Mouse (Mus musculus) left cerebral cortex, adult 8-10 months (tissue): ENCODE data around the gene A930009A15Rik. TPM values are rescaled to one million over a fixed set of nuclear protein-coding genes. Genes with fewer than 3 reads are reported as not detected.

Experiments
- DNase-seq, 2 experiments: peaks; one replicate each; pipeline ENCODE4 v3.0.0; 2022; ENCODE audit warnings: low spot score in 2 of 2
- total RNA-seq, 4 experiments: library from RNA; stranded (reverse); gene quantifications; 2 replicates each; pipeline ENCODE4 v1.2.4; 2022

Gene A930009A15Rik
- under 1 TPM in 2 of 4 experiments, not detected in 2; 0.39 to 0.74 TPM for total RNA-seq

GRCm38 (mm10) chr10:115569712-115570491 is at the start of gene A930009A15Rik:
Gene A930009A15Rik, plus strand, starts transcription at chr10:115569986.
- DNase-seq: no peak

- no peak for DNase-seq
Measured at GRCm38 (mm10) chr10:115520200-115521080, 49.3 kb upstream of the A930009A15Rik start.

DNA sequence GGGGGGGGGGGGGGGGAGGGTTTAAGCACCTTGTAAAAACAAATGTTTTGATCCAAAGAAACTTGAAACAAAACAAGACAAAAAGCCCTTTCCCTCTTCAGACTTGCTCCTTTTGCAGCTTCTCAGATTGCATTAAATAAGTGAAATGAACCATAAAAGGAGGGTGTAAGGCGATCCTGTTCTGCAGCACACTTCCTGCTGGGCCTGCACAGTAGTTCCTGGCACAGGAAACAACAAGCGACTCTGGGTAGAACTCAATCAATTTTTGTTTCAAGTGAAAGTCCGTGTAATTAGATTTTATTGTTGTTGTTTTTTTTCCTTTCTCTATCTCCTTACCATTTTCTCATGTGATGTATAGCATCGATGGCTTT is 48.7 kb upstream of the A930009A15Rik start:
- DNase-seq: no peak

DNA sequence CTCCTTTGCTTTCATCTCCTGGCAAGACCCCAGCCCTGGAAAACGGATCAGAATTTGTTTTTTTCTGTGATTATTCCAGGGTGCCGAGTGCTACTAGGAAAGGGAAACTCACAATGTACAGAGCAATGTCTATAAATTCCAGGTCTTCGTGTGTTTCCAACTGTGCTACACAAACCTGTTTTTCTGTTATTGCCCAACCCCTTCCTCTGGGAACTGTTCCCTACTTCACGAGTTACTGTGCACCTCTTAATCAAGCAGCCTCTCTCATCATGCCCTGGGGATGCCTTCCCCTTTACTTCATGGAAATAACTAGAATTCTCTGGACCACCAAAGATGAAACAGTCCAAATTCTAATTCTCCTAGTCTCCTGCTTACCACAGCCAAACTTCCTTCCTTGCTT is 40.9 kb upstream of the A930009A15Rik start:
- DNase-seq: no peak

GRCm38 (mm10) chr10:115529768-115530167 is 40.0 kb upstream of the A930009A15Rik start:
- DNase-seq: no peak

- DNase-seq: no peak
Measured at GRCm38 (mm10) chr10:115530746-115531145, 39.0 kb upstream of the A930009A15Rik start.

DNA sequence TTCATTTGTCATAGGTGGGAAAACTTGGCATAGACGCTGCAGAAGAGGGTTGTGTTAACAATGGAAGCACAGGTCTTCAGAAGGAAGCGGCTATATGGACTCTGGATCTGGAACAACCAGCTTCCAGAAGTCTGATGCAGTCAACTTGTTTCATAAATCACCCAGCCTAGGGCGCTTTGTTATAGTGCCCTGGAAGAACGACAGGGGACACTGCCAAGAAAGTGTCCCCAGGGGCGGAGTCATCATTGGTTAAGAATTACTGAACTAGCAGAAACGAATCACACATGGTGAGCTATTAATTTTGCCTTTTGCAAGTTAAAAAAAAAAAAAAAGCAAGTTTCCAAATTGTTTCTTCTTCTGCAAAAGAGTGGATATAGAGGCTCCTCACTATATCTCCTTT is 26.9 kb upstream of the A930009A15Rik start:
- DNase-seq: no peak

DNA sequence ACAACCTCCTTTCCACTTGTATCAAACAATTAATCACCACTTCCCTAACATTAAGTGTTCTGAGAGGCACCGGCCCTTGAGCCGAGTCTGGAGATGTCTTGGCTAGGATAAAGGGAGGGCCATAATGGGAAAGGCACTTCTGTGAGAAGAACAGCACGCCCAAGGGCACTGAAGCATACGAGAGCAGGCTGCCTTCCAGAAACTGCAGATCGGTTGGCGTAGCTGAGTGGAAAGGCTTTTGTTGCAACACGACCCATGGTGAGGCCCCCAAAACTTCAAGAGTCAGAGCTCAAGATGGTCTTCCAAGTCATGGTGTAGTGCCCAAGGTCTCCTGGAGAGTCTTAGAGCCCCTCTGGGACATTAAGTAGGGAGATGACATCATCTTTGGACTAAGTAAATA is 19.5 kb upstream of the A930009A15Rik start:
- DNase-seq: no peak

DNA sequence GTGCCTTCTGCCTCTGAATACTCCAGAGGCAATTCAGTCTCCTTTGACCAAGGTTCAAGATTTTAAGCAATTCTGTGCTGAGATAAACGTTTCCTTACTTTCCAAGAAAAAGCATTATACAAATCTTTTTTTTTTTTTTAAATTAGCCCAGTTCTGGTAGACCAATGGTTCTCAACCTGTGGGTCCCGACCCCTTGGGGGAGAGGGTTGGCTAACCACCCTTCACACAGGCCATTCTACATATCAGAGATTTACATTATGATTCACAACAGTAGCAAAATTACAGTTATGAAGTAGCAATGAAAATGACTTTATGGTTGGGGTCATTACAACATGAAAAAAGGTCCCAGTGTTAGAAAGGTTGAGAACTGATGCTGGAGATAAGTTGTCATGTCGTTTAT is 18.7 kb upstream of the A930009A15Rik start:
- no peak for DNase-seq

DNA sequence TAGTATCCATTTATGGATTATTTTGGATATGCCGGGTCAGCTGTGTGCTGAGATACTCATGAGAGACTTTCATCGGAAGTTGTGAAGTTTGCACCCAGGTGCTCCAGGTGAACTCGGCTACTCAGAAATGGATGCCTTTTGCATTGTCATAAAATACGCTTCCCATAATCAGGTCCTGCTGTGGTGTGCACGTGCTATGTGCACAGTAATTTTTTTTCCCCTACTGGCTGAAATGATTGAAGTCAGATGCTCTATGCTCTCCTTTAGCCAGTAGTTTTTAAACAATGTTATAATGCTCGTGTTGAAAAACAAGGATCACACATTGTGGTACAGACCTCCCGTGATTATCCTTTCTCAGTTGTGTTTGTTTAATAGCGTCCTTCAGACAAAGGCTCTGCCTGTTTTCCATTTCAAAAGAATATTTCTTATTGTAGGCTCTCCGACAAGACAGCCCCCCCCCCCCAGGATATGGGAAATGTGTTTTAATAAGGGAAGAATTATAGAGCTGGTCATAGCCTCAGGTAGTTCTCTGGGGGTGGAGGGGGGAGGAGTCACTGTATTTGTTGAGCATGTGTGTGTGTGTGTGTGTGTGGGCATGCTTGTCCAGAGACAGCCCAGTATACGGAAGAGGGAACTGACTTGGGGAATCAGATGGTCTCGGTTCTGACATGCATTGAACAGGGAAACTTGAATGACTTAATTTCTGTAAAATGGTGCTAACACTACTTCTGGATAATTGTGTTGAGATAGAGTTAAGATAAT is 16.3 kb upstream of the A930009A15Rik start:
- DNase-seq: no peak

GRCm38 (mm10) chr10:115555191-115555765 is 14.5 kb upstream of the A930009A15Rik start:
- DNase-seq: no peak

GRCm38 (mm10) chr10:115556738-115557242 is 13.0 kb upstream of the A930009A15Rik start:
- no peak for DNase-seq

GRCm38 (mm10) chr10:115561136-115561880 is 8.5 kb upstream of the A930009A15Rik start:
- DNase-seq: peak in 1 of 2 experiments; percentile 9

DNA sequence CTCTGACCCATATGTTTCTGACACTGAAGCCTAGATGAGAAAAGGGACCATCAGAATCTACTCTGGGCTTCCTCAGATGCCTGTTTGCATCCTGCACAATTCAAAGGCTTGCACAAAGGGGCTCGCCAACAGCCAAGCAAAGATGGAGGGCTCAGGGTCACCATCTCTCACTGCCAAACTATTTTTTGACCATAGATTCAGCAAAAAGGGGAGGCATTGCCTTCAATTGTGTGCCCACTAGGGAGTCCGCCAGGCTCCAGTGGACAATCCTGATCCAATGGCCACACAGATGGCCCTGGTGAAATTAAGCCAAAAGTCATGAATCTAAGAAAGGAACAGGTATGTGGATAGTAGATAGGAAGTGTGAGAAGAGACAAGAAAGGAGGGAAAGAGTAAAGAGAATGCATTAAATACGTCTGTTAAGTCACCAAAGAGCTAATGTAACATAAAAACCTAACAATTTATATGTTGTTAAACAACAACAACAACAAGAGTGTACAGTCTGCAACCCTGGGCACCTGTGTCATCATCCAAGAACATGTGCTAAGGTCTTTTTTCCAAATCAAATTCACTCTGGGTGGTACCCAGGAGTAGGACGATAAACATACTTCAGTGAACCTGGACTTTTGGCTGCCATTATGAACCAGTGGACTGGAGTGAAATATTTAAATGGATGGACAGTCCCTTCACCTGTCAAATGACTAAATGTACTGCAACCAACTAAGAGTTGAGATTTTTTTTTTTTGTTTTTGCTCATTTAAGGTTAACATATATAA is 6.7 kb upstream of the A930009A15Rik start:
- DNase-seq: no peak

DNA sequence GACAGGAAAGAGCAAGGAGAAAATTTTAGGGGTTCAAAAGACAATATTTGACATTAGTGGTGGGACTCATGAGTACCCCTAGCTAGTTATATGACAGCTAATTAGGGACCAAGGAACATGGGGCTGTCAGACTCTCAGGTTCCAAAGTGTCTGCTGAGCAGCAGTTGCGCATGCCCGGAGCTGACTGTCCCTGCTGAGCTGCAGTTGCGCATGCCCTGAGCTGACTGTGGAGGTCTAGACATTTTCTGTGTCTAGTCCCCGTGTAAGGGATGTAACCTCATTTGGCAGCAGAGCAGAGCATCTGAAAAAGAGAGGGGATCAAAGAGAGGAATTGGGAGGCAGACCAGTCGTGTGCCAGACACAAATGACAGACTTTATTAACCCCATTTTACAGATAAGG is 5.8 kb upstream of the A930009A15Rik start:
- no peak for DNase-seq

GRCm38 (mm10) chr10:115570577-115570976 is 791 bp downstream of the A930009A15Rik start:
- DNase-seq: no peak

GRCm38 (mm10) chr10:115571317-115571716 is 1.5 kb downstream of the A930009A15Rik start:
- DNase-seq: no peak

GRCm38 (mm10) chr10:115571734-115572440 is 2.1 kb downstream of the A930009A15Rik start:
- DNase-seq: no peak

GRCm38 (mm10) chr10:115579076-115579475 is 9.3 kb downstream of the A930009A15Rik start:
- no peak for DNase-seq
